Mouse (Mus musculus) stomach, embryonic 15.5 days (tissue): ENCODE results near the gene Dusp16. TPM values are rescaled to one million over a fixed set of nuclear protein-coding genes. Genes with fewer than 3 reads are reported as not detected.

Experiments
- ATAC-seq: fragments of 200-750 bp; cut with Nextera tagmentation; 2 replicates; pipeline ENCODE4 v1.8.0; 2017; ENCODE audit warnings: low read depth, moderate number of reproducible peaks, moderate TSS enrichment; ENCODE audit not compliant: insufficient read depth, low FRiP score
- H3K27ac ChIP-seq: fragments of 300-500 bp; sonication (generic); 2 replicates; pipeline ENCODE4 v1.5.1; 2015; ENCODE audit warnings: mild to moderate bottlenecking, inconsistent platforms
- H3K27me3 ChIP-seq: fragments of 300-500 bp; sonication (generic); replicated peaks from 2 replicates; pipeline ENCODE4 v1.6.1; 2015; ENCODE audit warnings: inconsistent platforms
- H3K36me3 ChIP-seq: fragments of 300-500 bp; sonication (generic); 2 replicates; pipeline ENCODE4 v1.6.1; 2015; ENCODE audit warnings: inconsistent platforms
- H3K4me1 ChIP-seq: fragments of 300-500 bp; sonication (generic); 2 replicates; pipeline ENCODE4 v1.6.1; 2015; ENCODE audit warnings: inconsistent platforms
- H3K4me2 ChIP-seq: fragments of 300-500 bp; sonication (generic); 2 replicates; pipeline ENCODE4 v1.6.1; 2015; ENCODE audit warnings: mild to moderate bottlenecking, inconsistent platforms
- H3K4me3 ChIP-seq: fragments of 300-500 bp; sonication (generic); replicated peaks from 2 replicates; pipeline ENCODE4 v1.5.1; 2015; ENCODE audit warnings: inconsistent platforms
- H3K9ac ChIP-seq: fragments of 300-500 bp; sonication (generic); 2 replicates; pipeline ENCODE4 v1.6.1; 2015; ENCODE audit warnings: inconsistent platforms
- H3K9me3 ChIP-seq: fragments of 300-500 bp; sonication (generic); 2 replicates; pipeline ENCODE4 v1.6.1; 2016; ENCODE audit warnings: inconsistent platforms
- WGBS: fragments of 180-500 bp; shearing (Covaris S2); methylation state at CpG from one replicate; pipeline ENCODE4 v1.1.7; 2015; 5-methylcytosine and 5-hydroxymethylcytosine counted together
- polyA plus RNA-seq: library from polyadenylated mRNA; unstranded; fragments of >200 nt; fragmentation: Nextera tagmentation; extraction: Ambion mirVana; gene quantifications from 2 replicates; pipeline ENCODE4 v1.2.1, GENCODE M21; 2015

The Dusp16 gene
- polyA plus RNA-seq = 15.6 and 15.7 TPM in 2 replicates

GRCm38 (mm10) chr6:134792141-134793045 is at the start of gene Dusp16:
Dusp16 (minus strand) TSS chr6:134792625.
- Histone ChIP-seq H3K4me2 (peak within 1 kb of the TSS; percentile 60), H3K4me1 (peaks cover 7% of the 10 kb centered on the region), H3K4me3 (peak within 1 kb of the TSS; percentile 76), H3K9ac (peak within 1 kb of the TSS; percentile 96), H3K27me3 (no peaks in the 10 kb centered on the region), H3K27ac (peak within 1 kb of the TSS; percentile 98), H3K36me3 (no peaks in the 10 kb centered on the region), H3K9me3 (no peaks in the 10 kb centered on the region)
- peak; percentile 90 for ATAC-seq
- under 1% methylated on average over 86 of the region's 108 CpGs for WGBS

- H3K9ac ChIP-seq = no peak overlapping the region
These were observed 47.9 kb upstream of the Dusp16 start for GRCm38 (mm10) chr6:134840346-134840745.

GRCm38 (mm10) chr6:134838111-134838510 is 45.7 kb upstream of the Dusp16 start:
- H3K27me3 ChIP-seq = no peaks in the 10 kb centered on the region
- H3K9me3 ChIP-seq = no peaks in the 10 kb centered on the region
- no peak overlapping the region for H3K4me2 ChIP-seq
- ATAC-seq = no peak
- H3K4me1 ChIP-seq = no peaks in the 10 kb centered on the region
- H3K27ac ChIP-seq = no peak overlapping the region
- no peak overlapping the region for H3K9ac ChIP-seq
- no peaks in the 10 kb centered on the region for H3K36me3 ChIP-seq
- 83% methylated on average over 4 of the region's 4 CpGs for WGBS
- H3K4me3 ChIP-seq = no peak overlapping the region

More at GRCm38 (mm10) chr6:134840346-134840745, 47.9 kb upstream of the Dusp16 start:
- no peak overlapping the region for H3K4me3 ChIP-seq
- no peak for ATAC-seq
- H3K4me2 ChIP-seq = no peak overlapping the region
- H3K9me3 ChIP-seq = no peaks in the 10 kb centered on the region
- 74% methylated on average over 2 of the region's 2 CpGs for WGBS
- no peaks in the 10 kb centered on the region for H3K27me3 ChIP-seq
- no peaks in the 10 kb centered on the region for H3K4me1 ChIP-seq
- H3K27ac ChIP-seq = no peak overlapping the region
- no peaks in the 10 kb centered on the region for H3K36me3 ChIP-seq

GRCm38 (mm10) chr6:134834585-134835251 is 42.3 kb upstream of the Dusp16 start:
- H3K9ac ChIP-seq = no peak overlapping the region
- ATAC-seq = no peak
- H3K27me3 ChIP-seq = no peaks in the 10 kb centered on the region
- no peak overlapping the region for H3K4me2 ChIP-seq
- no peaks in the 10 kb centered on the region for H3K9me3 ChIP-seq
- H3K4me3 ChIP-seq = no peak overlapping the region
- H3K27ac ChIP-seq = no peak overlapping the region
- WGBS = 80% methylated on average over 9 of the region's 9 CpGs
- no peaks in the 10 kb centered on the region for H3K36me3 ChIP-seq
- peaks cover 5% of the 10 kb centered on the region; the same call in 1 of the 2 replicates for H3K4me1 ChIP-seq

GRCm38 (mm10) chr6:134830776-134831175 is 38.4 kb upstream of the Dusp16 start:
- WGBS = 3% methylated on average over 10 of the region's 10 CpGs

GRCm38 (mm10) chr6:134829786-134830700 is 37.6 kb upstream of the Dusp16 start, which contains the start of gene Crebl2:
Crebl2 (plus strand) TSS chr6:134830154.
- peak; percentile 96 for ATAC-seq
- H3K9me3 ChIP-seq = no peaks in the 10 kb centered on the region
- H3K4me3 ChIP-seq = peak within 1 kb of the TSS; percentile 74
- peak within 1 kb of the TSS; percentile 97 for H3K27ac ChIP-seq
- H3K4me2 ChIP-seq = peak within 1 kb of the TSS; percentile 83
- H3K36me3 ChIP-seq = no peaks in the 10 kb centered on the region
- no peaks in the 10 kb centered on the region for H3K27me3 ChIP-seq
- H3K4me1 ChIP-seq = peaks cover 12% of the 10 kb centered on the region; the same call in 1 of the 2 replicates
- H3K9ac ChIP-seq = peak within 1 kb of the TSS; percentile 41; the same call in 1 of the 2 replicates
- under 1% methylated on average over 56 of the region's 58 CpGs for WGBS

More at GRCm38 (mm10) chr6:134830776-134831175, 38.4 kb upstream of the Dusp16 start:
- peak overlapping the region; percentile 83 for H3K4me2 ChIP-seq
- H3K27me3 ChIP-seq = no peaks in the 10 kb centered on the region
- ATAC-seq = no peak
- H3K9me3 ChIP-seq = no peaks in the 10 kb centered on the region
- H3K9ac ChIP-seq = 0 out of 2 replicates have a peak overlapping the region, but pooled peaks have one; percentile 41
- H3K4me3 ChIP-seq = peak overlapping the region; percentile 74
- no peaks in the 10 kb centered on the region for H3K36me3 ChIP-seq
- H3K4me1 ChIP-seq = peaks cover 12% of the 10 kb centered on the region; the same call in 1 of the 2 replicates
- peak overlapping the region; percentile 97 for H3K27ac ChIP-seq

- WGBS = 69% methylated on average over 10 of the region's 10 CpGs
- Histone ChIP-seq H3K9ac (no peak overlapping the region), H3K4me1 (no peaks in the 10 kb centered on the region), H3K27ac (no peak overlapping the region), H3K4me2 (no peak overlapping the region), H3K36me3 (no peaks in the 10 kb centered on the region), H3K27me3 (no peaks in the 10 kb centered on the region), H3K4me3 (no peak overlapping the region), H3K9me3 (no peaks in the 10 kb centered on the region)
- ATAC-seq = no peak
These were observed 30.4 kb upstream of the Dusp16 start for GRCm38 (mm10) chr6:134822844-134823243.

GRCm38 (mm10) chr6:134820411-134820810 is 28.0 kb upstream of the Dusp16 start:
- Histone ChIP-seq H3K27ac (no peak overlapping the region), H3K27me3 (no peaks in the 10 kb centered on the region), H3K9ac (no peak overlapping the region), H3K36me3 (no peaks in the 10 kb centered on the region), H3K4me3 (no peak overlapping the region), H3K4me2 (no peak overlapping the region), H3K4me1 (no peaks in the 10 kb centered on the region), H3K9me3 (no peaks in the 10 kb centered on the region)
- WGBS = 36% methylated on average over 6 of the region's 6 CpGs
- ATAC-seq = no peak

- Histone ChIP-seq H3K36me3 (no peaks in the 10 kb centered on the region), H3K9me3 (no peaks in the 10 kb centered on the region), H3K4me2 (no peak overlapping the region), H3K4me1 (no peaks in the 10 kb centered on the region), H3K27ac (no peak overlapping the region), H3K27me3 (no peaks in the 10 kb centered on the region), H3K4me3 (no peak overlapping the region), H3K9ac (no peak overlapping the region)
- 36% methylated on average over 5 of the region's 5 CpGs for WGBS
- ATAC-seq = no peak; the same call in 1 of the 2 replicates
These were observed 27.3 kb upstream of the Dusp16 start for GRCm38 (mm10) chr6:134819741-134820140.

GRCm38 (mm10) chr6:134817051-134817928 is 24.9 kb upstream of the Dusp16 start:
- no peak overlapping the region for H3K4me3 ChIP-seq
- H3K4me2 ChIP-seq = no peak overlapping the region
- WGBS = 46% methylated on average over 12 of the region's 12 CpGs
- no peaks in the 10 kb centered on the region for H3K27me3 ChIP-seq
- H3K9ac ChIP-seq = no peak overlapping the region
- H3K36me3 ChIP-seq = no peaks in the 10 kb centered on the region
- H3K9me3 ChIP-seq = no peaks in the 10 kb centered on the region
- no peaks in the 10 kb centered on the region for H3K4me1 ChIP-seq
- no peak for ATAC-seq
- H3K27ac ChIP-seq = no peak overlapping the region
